Mouse (Mus musculus): ENCODE data around the gene Cmc1. TPM values are rescaled to one million over a fixed set of nuclear protein-coding genes. Genes with fewer than 3 reads are reported as not detected.

The Cmc1 gene
- 34.2 and 45.1 TPM in 2 replicates for polyA plus RNA-seq (2015; fragmentation: Nextera tagmentation; extraction: Ambion mirVana)

DNA sequence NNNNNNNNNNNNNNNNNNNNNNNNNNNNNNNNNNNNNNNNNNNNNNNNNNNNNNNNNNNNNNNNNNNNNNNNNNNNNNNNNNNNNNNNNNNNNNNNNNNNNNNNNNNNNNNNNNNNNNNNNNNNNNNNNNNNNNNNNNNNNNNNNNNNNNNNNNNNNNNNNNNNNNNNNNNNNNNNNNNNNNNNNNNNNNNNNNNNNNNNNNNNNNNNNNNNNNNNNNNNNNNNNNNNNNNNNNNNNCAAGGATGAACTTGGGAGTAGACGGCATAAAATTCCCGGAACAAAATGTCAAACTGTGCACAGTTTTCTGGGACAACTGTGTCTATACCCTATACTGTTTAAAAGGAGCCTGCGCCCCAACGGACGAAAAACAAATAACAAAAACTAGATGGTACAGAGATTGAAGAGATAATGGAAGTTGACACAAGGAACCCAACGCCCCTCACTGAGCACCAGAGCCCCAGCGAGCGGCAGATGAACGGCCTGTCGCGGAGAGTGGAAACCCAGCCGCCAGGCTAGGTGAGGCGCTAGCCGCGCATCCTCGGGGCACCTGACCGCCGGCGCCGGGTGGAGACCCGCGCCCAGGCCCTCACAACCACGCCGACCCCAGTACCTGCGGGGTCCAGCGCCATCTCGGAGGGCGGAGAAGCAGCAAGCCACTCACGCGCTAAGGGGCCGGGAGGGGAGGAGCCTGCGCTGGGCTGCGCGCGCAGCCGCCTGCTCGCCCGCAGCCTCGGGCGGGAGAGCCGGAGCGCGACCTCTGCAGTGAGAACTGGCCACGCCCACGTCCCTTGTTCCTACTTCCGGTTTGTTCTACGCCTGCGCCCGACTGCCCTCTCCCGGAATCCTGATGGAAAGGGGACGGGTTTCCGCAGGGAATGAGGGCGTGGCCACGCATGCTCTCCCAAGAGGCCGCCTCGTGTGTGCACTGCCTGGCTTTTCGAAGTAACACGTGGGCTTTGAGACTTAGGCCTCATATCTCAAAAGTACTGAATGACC is at the start of gene Cmc1:
TSS of gene Cmc1 (minus strand) at position 771 of the 996 bp plus-strand sequence.
- no peaks in the 10 kb centered on the region for H3K36me3 ChIP-seq
- no peaks in the 10 kb centered on the region for H3K9me3 ChIP-seq
- ATAC-seq (ENCODE audit: low FRiP score, low read depth) = peak; percentile 97
- H3K27me3 ChIP-seq = no peaks in the 10 kb centered on the region
- peaks cover 25% of the 10 kb centered on the region for H3K4me1 ChIP-seq (replicated peaks)
- peak within 1 kb of the TSS; percentile 96 for H3K9ac ChIP-seq
- H3K27ac ChIP-seq (replicated peaks) = peak within 1 kb of the TSS; percentile 90
- WGBS = 1% methylated on average over 58 of the region's 58 CpGs
- H3K4me2 ChIP-seq = peak within 1 kb of the TSS; percentile 79
- peak within 1 kb of the TSS; percentile 99 for H3K4me3 ChIP-seq

DNA sequence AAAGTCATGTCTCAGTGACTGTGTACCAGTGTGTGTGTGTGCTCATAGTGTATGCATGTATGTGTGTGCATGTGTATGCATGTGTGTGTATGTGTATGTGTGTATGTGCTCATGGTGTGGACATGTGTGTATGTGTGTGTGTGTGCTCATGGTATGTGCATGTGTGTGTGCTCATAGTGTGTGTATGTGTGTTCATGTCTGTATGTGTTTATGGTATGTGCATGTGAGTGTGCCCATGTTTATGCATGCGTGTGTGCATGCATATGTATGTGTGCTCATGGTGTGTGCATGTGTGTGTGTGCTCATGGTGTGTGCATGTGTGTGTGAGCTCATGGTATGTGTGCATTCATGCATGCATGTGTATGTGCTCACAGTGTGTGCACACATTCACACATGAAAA is 48.6 kb upstream of the Cmc1 start:
- Histone ChIP-seq H3K9ac (no peak overlapping the region), H3K4me3 (no peak overlapping the region), H3K27me3 (no peaks in the 10 kb centered on the region), H3K27ac (replicated peaks) (no peak overlapping the region), H3K4me1 (replicated peaks) (no peaks in the 10 kb centered on the region), H3K36me3 (no peaks in the 10 kb centered on the region), H3K4me2 (no peak overlapping the region), H3K9me3 (no peaks in the 10 kb centered on the region)
- 100% methylated on average over 1 of the region's 1 CpGs for WGBS
- ATAC-seq (ENCODE audit: low FRiP score, low read depth) = no peak

DNA sequence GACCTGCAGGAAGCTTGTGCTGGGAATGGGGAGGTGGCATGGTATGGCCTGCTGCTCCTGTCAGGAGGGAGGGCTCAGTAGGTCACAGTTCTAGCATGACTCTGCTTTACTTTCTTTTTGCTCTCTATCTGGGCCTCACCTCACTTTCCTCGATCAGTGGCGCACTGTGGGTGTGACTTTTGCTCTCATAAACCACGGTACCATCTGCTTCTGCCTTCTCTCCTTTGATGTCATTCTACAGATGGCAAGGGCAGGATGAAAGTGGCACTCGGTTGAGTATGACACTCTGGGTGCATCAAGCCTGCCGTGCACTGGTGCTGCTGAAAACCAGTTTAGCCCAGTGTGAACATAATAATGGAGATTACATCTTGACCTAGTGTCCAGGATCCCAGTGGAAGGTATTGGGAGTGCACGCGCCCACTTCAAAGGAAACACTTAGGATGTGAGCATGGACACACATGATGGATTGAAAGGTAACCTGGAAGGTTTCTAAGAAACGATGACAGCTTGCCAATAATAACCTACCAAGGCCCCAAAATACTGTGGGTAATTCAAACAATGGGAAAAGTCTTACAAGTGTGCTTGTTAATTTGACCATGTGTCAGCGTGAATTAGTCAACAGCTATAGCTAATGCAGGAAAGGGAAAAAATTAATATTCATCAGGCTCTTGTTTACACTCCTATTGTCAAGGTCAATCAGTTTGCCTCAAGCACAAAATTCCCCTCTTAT is 46.8 kb upstream of the Cmc1 start:
- 83% methylated on average over 9 of the region's 9 CpGs for WGBS
- no peaks in the 10 kb centered on the region for H3K27me3 ChIP-seq
- H3K36me3 ChIP-seq = no peaks in the 10 kb centered on the region
- H3K27ac ChIP-seq (replicated peaks) = no peak overlapping the region
- H3K4me2 ChIP-seq = no peak overlapping the region
- no peak for ATAC-seq (ENCODE audit: low FRiP score, low read depth)
- H3K4me1 ChIP-seq (replicated peaks) = no peaks in the 10 kb centered on the region
- H3K9me3 ChIP-seq = no peaks in the 10 kb centered on the region
- H3K4me3 ChIP-seq = no peak overlapping the region
- no peak overlapping the region for H3K9ac ChIP-seq

DNA sequence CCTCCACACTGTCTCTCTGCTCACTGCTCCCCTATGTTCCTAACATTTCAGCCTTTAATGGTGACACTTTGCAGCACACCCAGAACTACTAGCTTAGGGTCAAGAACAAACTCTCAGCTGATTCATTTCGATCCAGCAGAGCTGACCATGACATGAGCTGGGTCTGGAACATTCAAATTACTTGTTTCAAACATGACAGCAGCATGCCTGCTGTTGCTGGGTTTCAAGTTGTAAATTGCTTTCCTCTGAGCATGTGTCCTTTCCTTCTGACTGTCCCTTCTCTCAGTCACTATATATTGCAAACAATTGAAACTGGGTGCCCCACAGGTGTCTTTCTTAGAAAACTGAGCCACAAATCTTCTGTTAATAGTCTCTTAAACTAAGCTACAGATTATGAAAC is 43.3 kb upstream of the Cmc1 start:
- H3K27me3 ChIP-seq = no peaks in the 10 kb centered on the region
- H3K9me3 ChIP-seq = no peaks in the 10 kb centered on the region
- H3K27ac ChIP-seq (replicated peaks) = no peak overlapping the region
- H3K4me3 ChIP-seq = no peak overlapping the region
- no peak for ATAC-seq (ENCODE audit: low FRiP score, low read depth)
- H3K36me3 ChIP-seq = no peaks in the 10 kb centered on the region
- H3K4me2 ChIP-seq = no peak overlapping the region
- no peak overlapping the region for H3K9ac ChIP-seq
- 98% methylated on average over 1 of the region's 1 CpGs for WGBS
- no peaks in the 10 kb centered on the region for H3K4me1 ChIP-seq (replicated peaks)

DNA sequence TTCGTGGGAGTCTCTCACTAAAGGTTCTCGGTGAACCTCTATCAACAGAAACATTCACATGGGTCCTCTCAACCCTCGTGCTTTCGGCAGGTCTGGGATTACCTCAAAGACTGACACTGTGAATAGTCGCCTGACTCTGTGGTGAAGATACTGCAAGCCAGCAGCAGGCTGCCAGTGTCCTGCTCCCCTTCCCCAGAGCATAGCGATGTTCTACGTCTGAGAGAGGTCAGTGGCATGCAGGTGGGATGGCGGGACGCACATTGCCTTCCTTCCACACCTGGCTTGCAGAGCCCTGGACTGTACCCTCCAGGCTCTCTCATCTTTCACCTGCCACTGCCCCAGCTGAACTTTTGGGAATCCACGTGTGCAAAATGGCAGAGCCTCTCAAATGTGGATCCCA is 41.3 kb upstream of the Cmc1 start:
- WGBS = 84% methylated on average over 10 of the region's 10 CpGs
- ATAC-seq (ENCODE audit: low FRiP score, low read depth) = no peak
- Histone ChIP-seq H3K27me3 (no peaks in the 10 kb centered on the region), H3K27ac (replicated peaks) (no peak overlapping the region), H3K4me1 (replicated peaks) (no peaks in the 10 kb centered on the region), H3K4me2 (no peak overlapping the region), H3K9ac (no peak overlapping the region), H3K4me3 (no peak overlapping the region), H3K9me3 (no peaks in the 10 kb centered on the region), H3K36me3 (no peaks in the 10 kb centered on the region)

DNA sequence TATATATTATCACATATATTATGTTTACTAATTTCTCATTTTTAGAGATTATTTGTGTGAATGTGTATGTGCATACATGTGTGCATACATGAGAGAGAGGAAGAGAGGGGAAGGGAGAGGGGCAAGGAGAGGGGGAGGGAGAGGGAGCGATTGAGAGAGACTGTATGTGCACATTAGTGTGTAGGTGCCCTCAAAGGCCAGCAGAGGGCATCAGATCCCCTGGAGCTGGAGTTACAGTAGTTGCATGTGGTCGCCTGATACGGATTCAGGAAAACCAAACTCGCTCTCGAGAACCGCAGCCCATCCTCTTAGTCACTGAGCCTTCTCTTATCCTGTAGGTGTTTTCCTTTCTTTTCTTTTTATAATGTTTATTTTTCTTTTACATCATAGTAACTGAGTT is 38.4 kb upstream of the Cmc1 start:
- no peak overlapping the region for H3K9ac ChIP-seq
- no peak for ATAC-seq (ENCODE audit: low FRiP score, low read depth)
- WGBS = 92% methylated on average over 6 of the region's 6 CpGs
- H3K4me1 ChIP-seq (replicated peaks) = no peaks in the 10 kb centered on the region
- no peaks in the 10 kb centered on the region for H3K36me3 ChIP-seq
- H3K27me3 ChIP-seq = no peaks in the 10 kb centered on the region
- no peaks in the 10 kb centered on the region for H3K9me3 ChIP-seq
- H3K27ac ChIP-seq (replicated peaks) = no peak overlapping the region
- H3K4me2 ChIP-seq = no peak overlapping the region
- H3K4me3 ChIP-seq = no peak overlapping the region

DNA sequence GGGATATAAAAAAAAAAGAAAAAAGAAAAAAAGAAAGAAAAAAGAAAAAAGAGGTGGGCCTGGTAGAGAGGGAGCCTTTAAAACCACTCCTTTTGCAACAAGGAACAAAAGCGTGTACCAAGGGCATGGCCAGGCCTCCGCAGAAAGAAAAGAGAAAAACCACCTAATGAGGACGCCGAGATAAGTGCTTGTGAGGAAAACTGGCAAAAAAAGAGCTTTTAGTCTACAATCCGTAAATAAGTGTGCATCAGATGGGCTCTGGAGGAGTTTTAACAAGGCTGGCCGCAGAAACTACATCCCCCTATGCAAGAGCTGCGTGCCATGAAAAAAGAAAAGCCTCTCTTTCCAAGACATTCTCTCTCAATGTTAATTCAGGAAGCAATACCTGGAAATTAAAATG is 37.4 kb upstream of the Cmc1 start:
- no peak overlapping the region for H3K9ac ChIP-seq
- no peaks in the 10 kb centered on the region for H3K36me3 ChIP-seq
- H3K4me1 ChIP-seq (replicated peaks) = no peaks in the 10 kb centered on the region
- ATAC-seq (ENCODE audit: low FRiP score, low read depth) = no peak
- H3K4me3 ChIP-seq = no peak overlapping the region
- no peaks in the 10 kb centered on the region for H3K9me3 ChIP-seq
- H3K4me2 ChIP-seq = no peak overlapping the region
- H3K27me3 ChIP-seq = no peaks in the 10 kb centered on the region
- H3K27ac ChIP-seq (replicated peaks) = no peak overlapping the region
- WGBS = 72% methylated on average over 7 of the region's 7 CpGs

DNA sequence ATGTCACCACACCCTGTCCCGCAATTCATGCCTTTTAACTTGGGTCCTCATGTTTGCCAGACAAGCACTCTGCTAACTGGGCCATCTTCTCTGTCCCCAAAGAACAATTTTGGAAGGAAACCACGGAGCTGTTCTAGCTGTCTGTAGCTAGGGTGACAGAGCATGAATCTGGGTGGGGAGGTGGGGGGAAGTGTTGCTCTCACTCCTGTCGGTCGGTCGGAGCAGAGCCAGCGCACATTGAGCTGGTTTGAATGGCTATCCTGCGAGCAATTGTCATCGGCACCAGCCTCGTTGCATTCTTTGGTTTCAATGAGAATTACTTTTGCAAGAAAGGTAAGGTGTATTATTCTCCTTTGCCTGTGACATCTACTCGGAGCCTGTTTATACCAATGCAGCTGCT is 36.8 kb upstream of the Cmc1 start:
- Histone ChIP-seq H3K9me3 (no peaks in the 10 kb centered on the region), H3K36me3 (no peaks in the 10 kb centered on the region), H3K27ac (replicated peaks) (no peak overlapping the region), H3K4me2 (no peak overlapping the region), H3K9ac (no peak overlapping the region), H3K4me3 (no peak overlapping the region), H3K27me3 (no peaks in the 10 kb centered on the region), H3K4me1 (replicated peaks) (no peaks in the 10 kb centered on the region)
- 73% methylated on average over 10 of the region's 10 CpGs for WGBS
- ATAC-seq (ENCODE audit: low FRiP score, low read depth) = no peak

DNA sequence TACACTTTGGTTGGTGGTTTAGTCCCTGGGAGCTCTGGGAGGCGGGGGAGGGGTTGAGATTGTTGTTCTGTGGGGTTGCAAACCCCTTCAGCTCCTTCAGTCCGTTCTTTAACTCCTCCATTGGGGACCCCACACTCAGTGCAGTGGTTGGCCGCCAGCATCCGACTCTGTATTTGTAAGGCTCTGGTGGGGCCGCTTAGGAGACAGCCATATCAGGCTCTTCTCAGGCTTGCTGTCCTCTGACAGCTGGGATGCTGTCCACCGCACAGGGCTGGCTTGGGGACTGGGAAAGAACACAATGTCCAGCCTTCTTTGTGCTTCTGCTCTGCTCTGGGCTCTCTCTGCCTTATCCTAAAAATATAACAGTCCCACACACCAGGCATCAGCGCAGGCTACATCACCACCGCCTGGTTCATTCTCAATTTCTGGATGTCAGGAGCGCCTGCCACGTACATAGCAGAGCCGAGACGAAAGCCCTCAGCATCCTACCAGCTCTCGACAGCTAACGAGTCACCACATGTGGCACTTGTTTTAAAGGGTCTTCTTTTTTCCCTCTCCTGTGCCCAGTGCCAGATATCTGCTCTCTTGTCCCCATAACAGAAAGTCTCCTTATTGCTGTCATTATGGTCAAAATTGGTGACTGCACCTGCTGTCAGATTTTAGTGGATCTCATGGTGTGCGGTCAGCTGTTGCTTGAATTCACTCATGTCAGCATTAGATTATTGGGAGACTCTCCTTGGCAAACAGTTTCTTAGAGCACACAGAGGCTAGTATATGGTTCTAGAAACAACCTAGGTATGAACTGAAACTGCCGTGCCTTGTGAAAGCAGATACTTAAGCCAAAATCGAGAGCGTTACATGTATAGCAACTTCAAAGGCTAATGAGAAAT is 29.4 kb upstream of the Cmc1 start:
- Histone ChIP-seq H3K36me3 (no peaks in the 10 kb centered on the region), H3K4me3 (no peak overlapping the region), H3K4me1 (replicated peaks) (no peaks in the 10 kb centered on the region), H3K4me2 (no peak overlapping the region), H3K9me3 (no peaks in the 10 kb centered on the region), H3K27me3 (no peaks in the 10 kb centered on the region), H3K27ac (replicated peaks) (no peak overlapping the region), H3K9ac (no peak overlapping the region)
- WGBS = 86% methylated on average over 18 of the region's 18 CpGs
- no peak for ATAC-seq (ENCODE audit: low FRiP score, low read depth)

DNA sequence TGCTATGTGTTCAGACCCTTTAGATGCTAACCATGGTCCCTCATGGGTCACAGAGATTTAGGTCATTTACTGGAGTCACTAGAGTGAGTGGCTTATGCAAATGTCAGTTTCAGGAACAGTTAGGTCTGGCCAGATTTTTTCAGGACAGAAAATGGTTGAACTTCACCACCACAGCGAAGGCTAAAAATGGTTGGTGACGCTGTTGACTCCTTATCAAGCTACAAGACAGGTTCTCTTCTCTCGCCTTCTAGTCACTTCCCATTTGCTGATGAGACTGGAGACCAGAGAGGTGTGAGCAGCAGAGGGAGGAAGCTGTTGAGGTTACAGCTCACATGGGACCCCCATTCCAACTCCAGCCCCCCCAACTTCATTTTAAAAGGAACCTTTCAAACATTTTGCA is 26.7 kb upstream of the Cmc1 start:
- no peak for ATAC-seq (ENCODE audit: low FRiP score, low read depth)

DNA sequence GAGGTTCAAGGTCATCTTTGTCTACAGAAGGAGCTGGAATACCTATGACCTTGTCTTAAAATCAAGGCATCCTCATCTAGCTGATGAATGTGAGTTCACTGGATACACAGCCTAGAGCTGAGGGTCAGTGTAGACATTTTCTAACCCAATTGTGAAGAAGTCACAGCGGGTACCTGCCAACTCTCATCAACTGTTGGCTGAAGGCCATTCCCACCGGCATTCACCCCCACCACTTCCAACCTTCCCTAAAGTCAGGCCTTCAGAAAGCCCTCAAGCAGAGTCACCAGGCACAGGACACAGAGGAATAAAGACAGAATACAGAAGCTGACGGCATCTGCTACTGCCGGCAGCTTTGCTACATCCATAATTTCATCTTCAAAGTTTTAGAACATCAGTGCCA is 25.4 kb upstream of the Cmc1 start:
- no peak for ATAC-seq (ENCODE audit: low FRiP score, low read depth)
- H3K4me1 ChIP-seq (replicated peaks) = no peaks in the 10 kb centered on the region
- no peaks in the 10 kb centered on the region for H3K36me3 ChIP-seq
- no peak overlapping the region for H3K4me3 ChIP-seq
- H3K27me3 ChIP-seq = no peaks in the 10 kb centered on the region
- H3K9me3 ChIP-seq = no peaks in the 10 kb centered on the region
- H3K4me2 ChIP-seq = no peak overlapping the region
- no peak overlapping the region for H3K27ac ChIP-seq (replicated peaks)
- 83% methylated on average over 4 of the region's 4 CpGs for WGBS
- no peak overlapping the region for H3K9ac ChIP-seq

More for the DNA sequence above, 26.7 kb upstream of the Cmc1 start:
- Histone ChIP-seq H3K4me3 (no peak overlapping the region), H3K27ac (replicated peaks) (no peak overlapping the region), H3K36me3 (no peaks in the 10 kb centered on the region), H3K9me3 (no peaks in the 10 kb centered on the region), H3K27me3 (no peaks in the 10 kb centered on the region), H3K9ac (no peak overlapping the region), H3K4me2 (no peak overlapping the region), H3K4me1 (replicated peaks) (no peaks in the 10 kb centered on the region)
- WGBS = 91% methylated on average over 3 of the region's 3 CpGs
